Mouse (Mus musculus) liver, embryonic 14.5 days (tissue): Measurements from ENCODE around the gene Ptk6.

Experiments used
- CTCF ChIP-seq: IDR thresholded peaks from 2 replicates; pipeline ENCODE4 v1.5.1; 2016; ENCODE audit warnings: antibody characterized with exemption, low read depth, control low read depth
- EP300 ChIP-seq: IDR thresholded peaks from 2 replicates; pipeline ENCODE4 v1.6.1; 2016; ENCODE audit warnings: antibody characterized with exemption, low read depth

DNA sequence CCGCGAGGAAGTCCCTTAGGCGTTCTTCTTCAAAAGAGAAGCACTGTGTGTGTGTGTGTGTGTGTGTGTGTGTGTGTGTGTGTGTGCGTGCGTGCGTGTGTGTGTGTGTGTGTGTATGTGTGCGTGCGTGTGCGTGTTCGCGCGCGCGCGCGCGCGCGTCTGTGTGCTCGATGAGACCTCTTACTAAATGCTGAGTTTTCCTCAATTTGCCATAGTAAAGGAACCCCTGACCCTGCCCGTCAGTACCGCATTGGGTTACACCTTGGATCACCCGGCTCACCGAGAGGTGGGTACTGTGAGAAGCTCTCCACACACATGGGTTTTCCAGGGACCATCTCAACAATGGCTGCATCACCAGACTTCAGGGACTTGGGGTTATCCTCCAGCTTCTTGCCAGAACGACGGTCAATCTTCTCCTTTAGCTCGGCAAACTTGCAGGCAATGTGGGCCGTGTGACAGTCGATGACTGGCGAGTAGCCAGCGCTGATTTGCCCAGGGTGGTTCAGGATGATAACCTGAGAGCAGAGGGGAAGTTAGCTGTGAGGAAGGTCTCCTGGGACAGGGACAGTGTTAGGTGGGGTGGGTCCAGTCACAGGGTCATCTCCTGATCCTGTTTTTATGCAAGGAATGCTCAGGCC, 54.2 kb downstream of the Ptk6 start:
- no peak for TF ChIP-seq CTCF
- TF ChIP-seq EP300 = no peak
